Mouse (Mus musculus): ENCODE measurements around the gene Gm13278. TPM values are rescaled to one million over a fixed set of nuclear protein-coding genes. Genes with fewer than 3 reads are reported as not detected.
"Not testable (repeated sequence)": the region's sequence is repeated elsewhere in the genome, so short reads cannot be mapped to it uniquely, and the experiment has no call there.

Gm13278 gene
- polyA plus RNA-seq, 1 experiment, result not detected

DNA sequence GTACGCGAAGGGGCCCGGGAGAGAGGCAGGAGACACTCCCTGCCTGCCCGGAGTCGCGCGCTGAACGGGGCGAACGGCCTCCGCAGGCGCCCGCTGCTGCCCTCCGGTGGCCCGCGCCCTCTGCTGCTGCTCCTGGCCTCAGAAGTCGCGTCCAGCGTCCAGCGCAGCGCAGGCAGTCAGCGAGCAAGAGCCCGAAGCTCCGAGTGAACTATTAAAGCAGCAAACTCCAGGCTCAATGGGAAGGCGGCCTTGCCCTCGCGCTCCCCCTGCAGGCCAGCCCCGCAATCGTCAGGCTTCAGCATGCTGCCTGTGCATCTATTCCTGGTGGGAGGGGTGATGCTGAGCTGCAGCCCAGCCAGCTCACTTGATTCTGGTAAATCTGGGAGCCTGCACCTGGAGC, 14.7 kb upstream of the Gm13278 start, which contains the start of gene Gm13289:
Gm13289 (plus strand) TSS at position 301 of the 400 bp plus-strand sequence.
- not testable (repeated sequence) for H3K27ac ChIP-seq (ENCODE audit: insufficient read depth, low read depth, low read length); H3K4me3 ChIP-seq (ENCODE audit: insufficient read depth, low read length)

GRCm38 (mm10) chr4:88779550-88779949, 11.8 kb upstream of the Gm13278 start, which contains the start of gene Gm13272:
Gene Gm13272, plus strand, starts transcription at chr4:88779850.
- not testable (repeated sequence) for H3K27ac ChIP-seq (ENCODE audit: insufficient read depth, low read depth, low read length); H3K4me1 ChIP-seq (ENCODE audit: control insufficient read depth, insufficient read depth, low read length); H3K4me3 ChIP-seq (ENCODE audit: insufficient read depth, low read length)

More for the DNA sequence above, 14.7 kb upstream of the Gm13278 start, which contains the start of gene Gm13289:
- not testable (repeated sequence) for H3K4me1 ChIP-seq (ENCODE audit: control insufficient read depth, insufficient read depth, low read length)

- not testable (repeated sequence) for H3K27ac ChIP-seq (ENCODE audit: insufficient read depth, low read depth, low read length); H3K4me1 ChIP-seq (ENCODE audit: control insufficient read depth, insufficient read depth, low read length); H3K4me3 ChIP-seq (ENCODE audit: insufficient read depth, low read length)
Measured at GRCm38 (mm10) chr4:88780320-88780719, 11.0 kb upstream of the Gm13278 start.

DNA sequence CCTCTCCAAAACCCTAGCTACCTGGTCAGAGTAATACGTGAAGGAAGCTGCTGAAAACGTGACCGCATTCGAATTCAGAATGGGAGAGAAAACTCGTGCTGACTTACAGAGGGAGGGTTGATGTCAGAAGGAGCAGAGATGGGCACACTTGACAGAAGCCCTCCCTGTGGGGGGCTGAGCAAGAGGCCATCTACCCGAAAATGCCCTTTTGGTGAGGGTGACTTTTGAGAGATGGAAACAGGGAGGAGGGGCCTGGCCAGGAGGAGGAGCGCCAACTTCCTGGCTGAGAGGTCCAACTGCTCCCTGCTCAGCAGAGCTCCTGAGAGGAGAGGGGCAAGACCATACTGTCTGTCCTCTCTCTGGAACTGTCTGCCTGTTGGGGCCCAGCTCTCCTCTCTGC, 9.5 kb upstream of the Gm13278 start, which contains the start of gene Ifnz:
Ifnz (plus strand) TSS at position 301 of the 400 bp plus-strand sequence.
- H3K4me1 ChIP-seq (ENCODE audit: control insufficient read depth, insufficient read depth, low read length); H3K27ac ChIP-seq (ENCODE audit: insufficient read depth, low read depth, low read length): not testable (repeated sequence)
- H3K4me3 ChIP-seq (ENCODE audit: insufficient read depth, low read length), result peak within 1 kb of the TSS; percentile 44

DNA sequence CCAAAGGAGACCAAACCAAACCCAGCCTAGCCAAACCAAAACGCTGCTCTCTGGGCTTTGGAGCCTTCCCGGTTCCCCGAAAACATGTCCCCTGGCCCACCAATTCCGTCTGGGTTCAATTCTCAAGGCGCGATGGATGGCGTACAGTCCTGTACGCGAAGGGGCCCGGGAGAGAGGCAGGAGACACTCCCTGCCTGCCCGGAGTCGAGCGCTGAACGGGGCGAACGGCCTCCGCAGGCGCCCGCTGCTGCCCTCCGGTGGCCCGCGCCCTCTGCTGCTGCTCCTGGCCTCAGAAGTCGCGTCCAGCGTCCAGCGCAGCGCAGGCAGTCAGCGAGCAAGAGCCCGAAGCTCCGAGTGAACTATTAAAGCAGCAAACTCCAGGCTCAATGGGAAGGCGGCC, 9.0 kb upstream of the Gm13278 start:
- H3K4me1 ChIP-seq (ENCODE audit: control insufficient read depth, insufficient read depth, low read length); H3K27ac ChIP-seq (ENCODE audit: insufficient read depth, low read depth, low read length): not testable (repeated sequence)
- peak overlapping the region; percentile 44 for H3K4me3 ChIP-seq (ENCODE audit: insufficient read depth, low read length)

DNA sequence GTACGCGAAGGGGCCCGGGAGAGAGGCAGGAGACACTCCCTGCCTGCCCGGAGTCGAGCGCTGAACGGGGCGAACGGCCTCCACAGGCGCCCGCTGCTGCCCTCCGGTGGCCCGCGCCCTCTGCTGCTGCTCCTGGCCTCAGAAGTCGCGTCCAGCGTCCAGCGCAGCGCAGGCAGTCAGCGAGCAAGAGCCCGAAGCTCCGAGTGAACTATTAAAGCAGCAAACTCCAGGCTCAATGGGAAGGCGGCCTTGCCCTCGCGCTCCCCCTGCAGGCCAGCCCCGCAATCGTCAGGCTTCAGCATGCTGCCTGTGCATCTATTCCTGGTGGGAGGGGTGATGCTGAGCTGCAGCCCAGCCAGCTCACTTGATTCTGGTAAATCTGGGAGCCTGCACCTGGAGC, 5.9 kb upstream of the Gm13278 start, which contains the start of gene Gm13276:
Gm13276 (plus strand) TSS at position 301 of the 400 bp plus-strand sequence.
- H3K4me3 ChIP-seq (ENCODE audit: insufficient read depth, low read length); H3K27ac ChIP-seq (ENCODE audit: insufficient read depth, low read depth, low read length); H3K4me1 ChIP-seq (ENCODE audit: control insufficient read depth, insufficient read depth, low read length): not testable (repeated sequence)

DNA sequence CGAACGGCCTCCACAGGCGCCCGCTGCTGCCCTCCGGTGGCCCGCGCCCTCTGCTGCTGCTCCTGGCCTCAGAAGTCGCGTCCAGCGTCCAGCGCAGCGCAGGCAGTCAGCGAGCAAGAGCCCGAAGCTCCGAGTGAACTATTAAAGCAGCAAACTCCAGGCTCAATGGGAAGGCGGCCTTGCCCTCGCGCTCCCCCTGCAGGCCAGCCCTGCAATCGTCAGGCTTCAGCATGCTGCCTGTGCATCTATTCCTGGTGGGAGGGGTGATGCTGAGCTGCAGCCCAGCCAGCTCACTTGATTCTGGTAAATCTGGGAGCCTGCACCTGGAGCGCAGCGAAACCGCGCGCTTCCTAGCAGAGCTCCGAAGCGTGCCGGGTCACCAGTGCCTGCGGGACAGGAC, 2.9 kb upstream of the Gm13278 start, which contains the start of gene Gm13277:
Gm13277 (plus strand) TSS at position 231 of the 400 bp plus-strand sequence.
- H3K4me3 ChIP-seq (ENCODE audit: insufficient read depth, low read length); H3K4me1 ChIP-seq (ENCODE audit: control insufficient read depth, insufficient read depth, low read length); H3K27ac ChIP-seq (ENCODE audit: insufficient read depth, low read depth, low read length): not testable (repeated sequence)

GRCm38 (mm10) chr4:88793936-88794675, 2.8 kb downstream of the Gm13278 start, which contains the start of gene Gm13275:
Gene Gm13275, plus strand, starts transcription at chr4:88794487.
- H3K4me1 ChIP-seq (ENCODE audit: control insufficient read depth, insufficient read depth, low read length); H3K27ac ChIP-seq (ENCODE audit: insufficient read depth, low read depth, low read length): not testable (repeated sequence)

GRCm38 (mm10) chr4:88797097-88797496, 5.7 kb downstream of the Gm13278 start, which contains the start of gene Gm13279:
Gene Gm13279, plus strand, starts transcription at chr4:88797397.
- not testable (repeated sequence) for H3K4me1 ChIP-seq (ENCODE audit: control insufficient read depth, insufficient read depth, low read length); H3K27ac ChIP-seq (ENCODE audit: insufficient read depth, low read depth, low read length); H3K4me3 ChIP-seq (ENCODE audit: insufficient read depth, low read length)

More at GRCm38 (mm10) chr4:88793936-88794675, 2.8 kb downstream of the Gm13278 start, which contains the start of gene Gm13275:
- not testable (repeated sequence) for H3K4me3 ChIP-seq (ENCODE audit: insufficient read depth, low read length)

GRCm38 (mm10) chr4:88799365-88799764, 8.0 kb downstream of the Gm13278 start, which contains the start of gene Gm13285:
Gene Gm13285, plus strand, starts transcription at chr4:88799665.
- H3K4me3 ChIP-seq (ENCODE audit: insufficient read depth, low read length); H3K4me1 ChIP-seq (ENCODE audit: control insufficient read depth, insufficient read depth, low read length); H3K27ac ChIP-seq (ENCODE audit: insufficient read depth, low read depth, low read length): not testable (repeated sequence)

- H3K27ac ChIP-seq (ENCODE audit: insufficient read depth, low read depth, low read length); H3K4me1 ChIP-seq (ENCODE audit: control insufficient read depth, insufficient read depth, low read length): not testable (repeated sequence)
- peak within 1 kb of the TSS; percentile 17; the same call in 1 of the 2 replicates for H3K4me3 ChIP-seq (ENCODE audit: insufficient read depth, low read length)
Measured at GRCm38 (mm10) chr4:88802954-88803353, 11.6 kb downstream of the Gm13278 start, which contains the start of gene Gm13287. Gene Gm13287, plus strand, starts transcription at chr4:88803254.

DNA sequence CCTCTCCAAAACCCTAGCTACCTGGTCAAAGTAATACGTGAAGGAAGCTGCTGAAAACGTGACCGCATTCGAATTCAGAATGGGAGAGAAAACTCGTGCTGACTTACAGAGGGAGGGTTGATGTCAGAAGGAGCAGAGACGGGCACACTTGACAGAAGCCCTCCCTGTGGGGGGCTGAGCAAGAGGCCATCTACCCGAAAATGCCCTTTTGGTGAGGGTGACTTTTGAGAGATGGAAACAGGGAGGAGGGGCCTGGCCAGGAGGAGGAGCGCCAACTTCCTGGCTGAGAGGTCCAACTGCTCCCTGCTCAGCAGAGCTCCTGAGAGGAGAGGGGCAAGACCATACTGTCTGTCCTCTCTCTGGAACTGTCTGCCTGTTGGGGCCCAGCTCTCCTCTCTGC, 13.9 kb downstream of the Gm13278 start, which contains the start of gene Gm13288:
Gm13288 (plus strand) TSS at position 301 of the 400 bp plus-strand sequence.
- 0 out of 2 replicates have a peak within 1 kb of the TSS, but pooled peaks have one; percentile 14 for H3K4me3 ChIP-seq (ENCODE audit: insufficient read depth, low read length)
- not testable (repeated sequence) for H3K4me1 ChIP-seq (ENCODE audit: control insufficient read depth, insufficient read depth, low read length); H3K27ac ChIP-seq (ENCODE audit: insufficient read depth, low read depth, low read length)

- not testable (repeated sequence) for H3K27ac ChIP-seq (ENCODE audit: insufficient read depth, low read depth, low read length); H3K4me1 ChIP-seq (ENCODE audit: control insufficient read depth, insufficient read depth, low read length)
- 0 out of 2 replicates have a peak overlapping the region, but pooled peaks have one; percentile 14 for H3K4me3 ChIP-seq (ENCODE audit: insufficient read depth, low read length)
Measured at GRCm38 (mm10) chr4:88805761-88806160, 14.4 kb downstream of the Gm13278 start.
